Mouse (Mus musculus): ENCODE results near the gene Pop5. TPM values are rescaled to one million over a fixed set of nuclear protein-coding genes. Genes with fewer than 3 reads are reported as not detected.

The Pop5 gene
- polyA plus RNA-seq, 1 experiment, result 79.9 TPM

DNA sequence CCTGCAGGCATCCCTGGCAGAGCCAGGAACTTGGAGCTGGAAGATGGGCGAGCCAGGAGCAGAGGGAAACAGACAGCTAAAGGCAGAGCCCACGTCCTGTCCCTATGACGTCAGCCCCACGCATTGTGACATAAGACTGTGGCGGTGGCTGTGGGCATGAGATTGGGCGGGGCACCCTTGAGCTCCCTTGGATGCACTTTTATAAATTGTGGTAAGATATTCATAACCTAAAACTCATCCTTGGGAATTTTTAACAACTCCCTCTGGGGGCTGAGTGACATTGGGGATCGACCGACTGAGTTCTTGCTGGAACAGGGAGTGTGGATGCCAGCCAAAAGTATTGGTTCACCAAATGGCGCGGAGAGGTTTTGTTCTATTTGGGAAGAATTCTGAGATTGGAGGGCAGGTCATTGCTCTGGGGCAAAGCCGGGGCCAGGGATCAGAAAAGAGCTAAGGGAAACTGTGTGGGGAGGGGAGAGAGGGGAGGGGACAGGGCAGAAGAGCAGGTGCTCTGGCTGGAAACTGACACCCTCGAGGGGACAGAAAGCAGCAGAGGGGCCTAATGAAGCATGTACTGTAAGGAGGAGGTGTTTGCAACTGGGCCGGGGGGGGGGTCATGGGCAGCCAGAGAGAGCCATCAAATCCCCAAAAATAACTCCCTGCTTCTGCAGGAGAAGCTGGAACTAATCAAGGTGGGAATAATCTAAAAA lies 14.6 kb upstream of the Pop5 start:
- no peak overlapping the region for H3K27ac ChIP-seq (ENCODE audit: insufficient read depth, low read length)
- no peaks in the 10 kb centered on the region for H3K9me3 ChIP-seq (replicated peaks; ENCODE audit: control insufficient read depth, insufficient read depth, low read length, poor library complexity, severe bottlenecking)
- no peak overlapping the region for H3K4me3 ChIP-seq (ENCODE audit: low read depth, low read length)
- no peaks in the 10 kb centered on the region for H3K36me3 ChIP-seq (ENCODE audit: control insufficient read depth, insufficient read depth, low read length, poor library complexity, severe bottlenecking)
- H3K4me1 ChIP-seq (ENCODE audit: control insufficient read depth, insufficient read depth, low read length), result no peaks in the 10 kb centered on the region
- no peak overlapping the region for H3K9ac ChIP-seq (ENCODE audit: low read depth, poor library complexity, severe bottlenecking)
- no peaks in the 10 kb centered on the region for H3K27me3 ChIP-seq (ENCODE audit: control insufficient read depth, insufficient read depth, low read length, poor library complexity, severe bottlenecking)
- no peak for TF ChIP-seq CTCF (IDR thresholded peaks at IDR 0.05; ENCODE audit: low read depth, low read length)
- no peak for TF ChIP-seq EP300 (IDR thresholded peaks at IDR 0.05; ENCODE audit: insufficient read depth, low read depth, low read length)
- TF ChIP-seq POLR2A (IDR thresholded peaks at IDR 0.05; ENCODE audit: insufficient read depth, low read length), result no peak

DNA sequence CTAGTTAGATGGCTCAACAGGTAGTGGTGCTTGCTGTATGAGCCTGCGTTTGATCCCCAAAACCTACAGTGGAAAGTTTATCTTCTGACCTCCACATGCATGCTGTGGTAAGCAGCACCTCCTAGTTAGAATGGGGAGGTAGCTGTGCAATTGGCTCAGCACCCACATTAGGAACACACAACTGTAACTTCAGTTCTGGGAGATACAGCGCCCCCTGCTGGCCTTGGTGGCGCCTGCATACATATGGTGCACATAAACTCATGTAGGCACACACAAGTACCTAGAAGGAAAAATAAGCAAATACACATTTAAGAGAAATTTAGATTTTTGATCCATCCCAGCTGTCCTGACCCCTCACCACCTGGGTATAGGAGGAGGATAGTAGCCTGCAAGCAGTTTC lies 13.2 kb upstream of the Pop5 start:
- H3K4me3 ChIP-seq (ENCODE audit: low read depth, low read length), result no peak overlapping the region
- H3K27ac ChIP-seq (ENCODE audit: insufficient read depth, low read length), result no peak overlapping the region
- no peaks in the 10 kb centered on the region for H3K9me3 ChIP-seq (replicated peaks; ENCODE audit: control insufficient read depth, insufficient read depth, low read length, poor library complexity, severe bottlenecking)
- H3K4me1 ChIP-seq (ENCODE audit: control insufficient read depth, insufficient read depth, low read length), result no peaks in the 10 kb centered on the region
- H3K36me3 ChIP-seq (ENCODE audit: control insufficient read depth, insufficient read depth, low read length, poor library complexity, severe bottlenecking), result no peaks in the 10 kb centered on the region
- TF ChIP-seq EP300 (IDR thresholded peaks at IDR 0.05; ENCODE audit: insufficient read depth, low read depth, low read length) (no peak), CTCF (IDR thresholded peaks at IDR 0.05; ENCODE audit: low read depth, low read length) (peak; percentile 43), POLR2A (IDR thresholded peaks at IDR 0.05; ENCODE audit: insufficient read depth, low read length) (no peak)
- H3K27me3 ChIP-seq (ENCODE audit: control insufficient read depth, insufficient read depth, low read length, poor library complexity, severe bottlenecking), result no peaks in the 10 kb centered on the region
- H3K9ac ChIP-seq (ENCODE audit: low read depth, poor library complexity, severe bottlenecking), result no peak overlapping the region

DNA sequence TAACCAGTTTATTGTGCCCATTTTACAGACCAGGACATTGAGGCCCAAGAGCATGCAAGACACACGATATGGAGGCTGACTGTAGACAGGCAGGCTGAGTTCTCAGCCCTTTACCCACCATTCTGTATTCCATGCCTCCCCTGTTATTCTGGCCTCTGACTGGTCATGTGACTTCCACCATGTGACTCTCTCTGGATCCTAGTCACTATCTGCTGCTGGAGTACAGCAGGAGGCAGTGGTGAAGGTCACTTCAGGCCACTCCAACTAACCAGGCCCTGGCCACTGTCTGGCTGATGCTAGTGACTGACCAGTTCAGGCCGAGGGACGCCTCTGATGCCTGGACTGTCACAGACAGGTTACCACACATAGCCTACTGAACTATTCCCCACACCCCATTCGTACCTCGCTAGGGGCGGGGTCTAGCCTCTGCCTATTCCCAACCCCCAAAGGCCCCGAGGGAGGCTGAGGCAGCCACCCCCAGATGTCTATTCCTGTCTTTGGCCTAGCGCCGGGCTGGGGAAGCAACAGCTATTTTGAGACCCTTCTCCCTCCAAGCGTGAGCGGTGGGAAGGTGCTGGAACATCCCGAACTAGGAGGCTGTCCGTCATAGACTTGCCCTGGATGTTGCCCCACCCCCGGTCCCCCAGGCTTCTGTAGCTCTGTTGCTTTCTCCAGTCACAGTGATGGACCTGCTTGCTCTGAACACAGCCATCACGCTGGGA lies 4.6 kb upstream of the Pop5 start:
- no peak for TF ChIP-seq EP300 (IDR thresholded peaks at IDR 0.05; ENCODE audit: insufficient read depth, low read depth, low read length)
- TF ChIP-seq POLR2A (IDR thresholded peaks at IDR 0.05; ENCODE audit: insufficient read depth, low read length), result no peak
- no peak for TF ChIP-seq CTCF (IDR thresholded peaks at IDR 0.05; ENCODE audit: low read depth, low read length)
- H3K36me3 ChIP-seq (ENCODE audit: control insufficient read depth, insufficient read depth, low read length, poor library complexity, severe bottlenecking), result no peaks in the 10 kb centered on the region
- no peaks in the 10 kb centered on the region for H3K27me3 ChIP-seq (ENCODE audit: control insufficient read depth, insufficient read depth, low read length, poor library complexity, severe bottlenecking)
- H3K27ac ChIP-seq (ENCODE audit: insufficient read depth, low read length), result no peak overlapping the region
- peak overlapping the region; percentile 5 for H3K9ac ChIP-seq (ENCODE audit: low read depth, poor library complexity, severe bottlenecking)
- no peaks in the 10 kb centered on the region for H3K9me3 ChIP-seq (replicated peaks; ENCODE audit: control insufficient read depth, insufficient read depth, low read length, poor library complexity, severe bottlenecking)
- peak overlapping the region; percentile 27 for H3K4me3 ChIP-seq (ENCODE audit: low read depth, low read length)
- peaks cover 2% of the 10 kb centered on the region for H3K4me1 ChIP-seq (ENCODE audit: control insufficient read depth, insufficient read depth, low read length)

DNA sequence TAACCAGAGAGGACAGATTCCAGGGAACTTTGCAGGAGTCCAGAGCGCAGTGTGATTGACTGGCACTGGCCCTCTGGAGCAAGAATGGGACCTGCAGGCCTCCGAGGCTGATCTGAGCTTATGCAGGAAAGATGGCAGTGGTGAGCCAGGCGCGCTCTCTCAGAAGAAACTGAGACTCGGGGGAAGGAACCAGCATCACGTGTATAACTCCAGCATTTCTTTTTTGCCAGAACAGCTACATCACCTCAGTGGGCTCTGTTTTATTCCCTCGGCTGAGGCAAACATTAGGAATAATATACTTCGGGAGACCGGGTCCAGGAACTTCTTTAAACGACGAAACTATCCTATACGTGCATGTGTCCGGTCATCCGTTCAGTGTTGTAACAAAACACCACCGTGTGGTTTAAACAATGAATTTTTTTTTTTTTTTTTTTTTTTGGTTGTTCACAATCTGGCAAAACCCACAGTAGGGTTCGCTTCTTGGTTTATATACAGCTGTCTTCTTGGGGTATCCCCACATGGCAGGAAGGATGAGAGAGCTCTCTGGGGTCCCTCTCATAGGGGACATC lies 4.0 kb upstream of the Pop5 start:
- H3K9ac ChIP-seq (ENCODE audit: low read depth, poor library complexity, severe bottlenecking), result peak overlapping the region; percentile 5
- H3K27me3 ChIP-seq (ENCODE audit: control insufficient read depth, insufficient read depth, low read length, poor library complexity, severe bottlenecking), result no peaks in the 10 kb centered on the region
- H3K4me3 ChIP-seq (ENCODE audit: low read depth, low read length), result peak overlapping the region; percentile 27
- no peak overlapping the region for H3K27ac ChIP-seq (ENCODE audit: insufficient read depth, low read length)
- H3K4me1 ChIP-seq (ENCODE audit: control insufficient read depth, insufficient read depth, low read length), result peaks cover 2% of the 10 kb centered on the region
- no peaks in the 10 kb centered on the region for H3K36me3 ChIP-seq (ENCODE audit: control insufficient read depth, insufficient read depth, low read length, poor library complexity, severe bottlenecking)
- H3K9me3 ChIP-seq (replicated peaks; ENCODE audit: control insufficient read depth, insufficient read depth, low read length, poor library complexity, severe bottlenecking), result no peaks in the 10 kb centered on the region
- no peak for TF ChIP-seq POLR2A (IDR thresholded peaks at IDR 0.05; ENCODE audit: insufficient read depth, low read length)
- no peak for TF ChIP-seq CTCF (IDR thresholded peaks at IDR 0.05; ENCODE audit: low read depth, low read length)
- TF ChIP-seq EP300 (IDR thresholded peaks at IDR 0.05; ENCODE audit: insufficient read depth, low read depth, low read length), result no peak

DNA sequence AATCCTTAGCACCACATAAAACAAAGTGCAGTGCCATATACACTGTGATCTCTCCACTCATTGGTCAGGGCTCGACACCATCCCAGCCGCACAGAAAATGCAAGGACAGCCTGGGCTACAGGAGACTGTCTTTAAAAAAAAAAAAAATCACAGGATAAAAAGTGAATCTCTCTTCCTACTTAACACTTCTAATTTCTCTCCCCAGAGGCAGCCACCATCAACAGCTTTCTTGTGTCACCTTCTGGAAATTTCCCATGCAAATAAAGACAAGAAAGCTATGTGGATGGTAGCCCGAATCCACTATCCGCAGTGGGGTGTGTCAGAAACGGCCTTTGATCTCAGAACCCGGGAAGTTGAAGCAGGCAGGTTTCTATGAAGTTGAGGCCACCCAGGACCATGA lies 3.1 kb upstream of the Pop5 start:
- H3K27me3 ChIP-seq (ENCODE audit: control insufficient read depth, insufficient read depth, low read length, poor library complexity, severe bottlenecking), result no peaks in the 10 kb centered on the region
- TF ChIP-seq POLR2A (IDR thresholded peaks at IDR 0.05; ENCODE audit: insufficient read depth, low read length) (no peak), CTCF (IDR thresholded peaks at IDR 0.05; ENCODE audit: low read depth, low read length) (no peak), EP300 (IDR thresholded peaks at IDR 0.05; ENCODE audit: insufficient read depth, low read depth, low read length) (no peak)
- H3K9me3 ChIP-seq (replicated peaks; ENCODE audit: control insufficient read depth, insufficient read depth, low read length, poor library complexity, severe bottlenecking), result no peaks in the 10 kb centered on the region
- H3K4me3 ChIP-seq (ENCODE audit: low read depth, low read length), result no peak overlapping the region
- no peak overlapping the region for H3K27ac ChIP-seq (ENCODE audit: insufficient read depth, low read length)
- H3K9ac ChIP-seq (ENCODE audit: low read depth, poor library complexity, severe bottlenecking), result 0 out of 2 replicates have a peak overlapping the region, but pooled peaks have one; percentile 5
- no peaks in the 10 kb centered on the region for H3K36me3 ChIP-seq (ENCODE audit: control insufficient read depth, insufficient read depth, low read length, poor library complexity, severe bottlenecking)
- peaks cover 2% of the 10 kb centered on the region for H3K4me1 ChIP-seq (ENCODE audit: control insufficient read depth, insufficient read depth, low read length)

Data from ES-Bruce4 (cell line).